17 mouse cellular contexts compared by ENCODE assay signal in genomic region chr7:125575738-125576540, GRCm38 (mm10). TPM values are rescaled to one million over a fixed set of nuclear protein-coding genes. Genes with fewer than 3 reads are reported as not detected.
DNase-seq lines count a peak whose midpoint lies in the region; ATAC-seq and TF ChIP-seq lines count a peak whose summit lies in the region.
"Had no signal": no experiment of that assay in that cellular context is flagged by ENCODE, and none has a peak within 500 bp of the region (broad histone marks: within the 10 kb centered on the region; RNA-seq: fewer than 3 reads in every experiment).

No protein-coding gene starts in this region.

- TF ChIP-seq CTCF in spleen, adult 2 months (IDR thresholded peaks at IDR 0.05; ENCODE audit: extremely low read depth, insufficient read depth, insufficient read length, insufficient replicate concordance): no peak
- TF ChIP-seq CTCF in stomach, postnatal 0 days (IDR thresholded peaks at IDR 0.05; ENCODE audit: low read depth): no peak

- WGBS in hindbrain, embryonic 10.5 days: 86% methylated on average over 16 of the region's 16 CpGs
- 82% methylated on average over 16 of the region's 16 CpGs for WGBS in hindbrain, embryonic 11.5 days
- 63% methylated on average over 16 of the region's 16 CpGs for WGBS in spleen, adult 2 months
- WGBS in limb, embryonic 10.5 days: 86% methylated on average over 16 of the region's 16 CpGs
- WGBS in stomach, postnatal 0 days: 66% methylated on average over 16 of the region's 16 CpGs

- no peak for TF ChIP-seq EP300 in stomach, postnatal 0 days (optimal IDR thresholded peaks at IDR 0.05)

- peaks cover 14% of the 10 kb centered on the region; the same call in 1 of the 2 replicates for H3K36me3 ChIP-seq in hindbrain, embryonic 10.5 days
- no peaks in the 10 kb centered on the region for H3K36me3 ChIP-seq in hindbrain, embryonic 11.5 days (ENCODE audit: control insufficient read depth, insufficient read depth, low read length)
- peaks cover 60% of the 10 kb centered on the region for H3K36me3 ChIP-seq in spleen, adult 2 months (ENCODE audit: control insufficient read depth, insufficient read depth, low read length)
- no peaks in the 10 kb centered on the region for H3K36me3 ChIP-seq in limb, embryonic 10.5 days
- peaks cover 26% of the 10 kb centered on the region for H3K36me3 ChIP-seq in stomach, postnatal 0 days (ENCODE audit: control insufficient read depth, insufficient read depth, low read length)
- H3K36me3 ChIP-seq: forebrain, embryonic 12.5 days had no signal

- H3K9ac ChIP-seq in hindbrain, embryonic 11.5 days (ENCODE audit: low read depth, low read length): no peak overlapping the region
- H3K9ac ChIP-seq in stomach, postnatal 0 days (ENCODE audit: low read length): peak overlapping the region; percentile 18; the same call in 1 of the 2 replicates
- H3K9ac ChIP-seq: embryonic facial prominence, embryonic 12.5 days; forebrain, embryonic 12.5 days; liver, embryonic 12.5 days had no signal

- DNase-seq in hindbrain, embryonic 10.5 days (ENCODE audit: low spot score): no peak
- no peak for DNase-seq in hindbrain, embryonic 11.5 days (ENCODE audit: low spot score)
- no peak for DNase-seq in spleen, adult 2 months (ENCODE audit: low read depth in 1 of 2, low spot score in 2 of 2)
- no peak for DNase-seq in spleen, postnatal 10 days (ENCODE audit: low spot score in 2 of 2)
- no peak for DNase-seq in limb, embryonic 10.5 days (ENCODE audit: low spot score)
- DNase-seq in stomach, postnatal 0 days (ENCODE audit: low spot score): no peak
- DNase-seq in thymus, postnatal 25 days: no peak
- DNase-seq: heart, postnatal 4 days; lung, postnatal 4 days; thymus, adult 18-20 months had no signal

- no peak for ATAC-seq in hindbrain, embryonic 11.5 days (ENCODE audit: low FRiP score)
- ATAC-seq in stomach, postnatal 0 days (ENCODE audit: low FRiP score, low TSS enrichment): no peak; the same call in 1 of the 2 replicates
- no peak for ATAC-seq in megakaryocyte-erythroid progenitor cell, adult 5-6 weeks (replicated peaks; ENCODE audit: low FRiP score, low TSS enrichment, poor library complexity, severe bottlenecking)
- ATAC-seq: liver, embryonic 12.5 days had no signal

- no peak overlapping the region for H3K4me2 ChIP-seq in hindbrain, embryonic 11.5 days (replicated peaks; ENCODE audit: low read depth, low read length)
- H3K4me2 ChIP-seq in stomach, postnatal 0 days (replicated peaks; ENCODE audit: low read depth): no peak overlapping the region
- H3K4me2 ChIP-seq: embryonic facial prominence, embryonic 12.5 days; forebrain, embryonic 12.5 days; heart, embryonic 11.5 days; liver, embryonic 12.5 days had no signal

- H3K27me3 ChIP-seq in hindbrain, embryonic 10.5 days (ENCODE audit: insufficient read depth, poor library complexity, severe bottlenecking): peaks cover 6% of the 10 kb centered on the region; the same call in 1 of the 2 replicates
- H3K27me3 ChIP-seq in hindbrain, embryonic 11.5 days (ENCODE audit: control insufficient read depth, insufficient read depth, low read length): no peaks in the 10 kb centered on the region
- H3K27me3 ChIP-seq in spleen, adult 2 months (ENCODE audit: control insufficient read depth, insufficient read depth, low read length): no peaks in the 10 kb centered on the region
- H3K27me3 ChIP-seq in limb, embryonic 10.5 days (ENCODE audit: low read depth, poor library complexity, severe bottlenecking): no peaks in the 10 kb centered on the region
- no peaks in the 10 kb centered on the region for H3K27me3 ChIP-seq in stomach, postnatal 0 days (ENCODE audit: control insufficient read depth, insufficient read depth, low read length)
- H3K27me3 ChIP-seq: embryonic facial prominence, embryonic 12.5 days had no signal

- H3K4me3 ChIP-seq in hindbrain, embryonic 10.5 days: no peak overlapping the region
- H3K4me3 ChIP-seq in hindbrain, embryonic 11.5 days (ENCODE audit: low read depth, low read length): no peak overlapping the region
- no peak overlapping the region for H3K4me3 ChIP-seq in spleen, adult 2 months (ENCODE audit: extremely low read depth, insufficient read depth, insufficient read length)
- H3K4me3 ChIP-seq in limb, embryonic 10.5 days: no peak overlapping the region
- no peak overlapping the region for H3K4me3 ChIP-seq in stomach, postnatal 0 days (ENCODE audit: low read depth, low read length)
- H3K4me3 ChIP-seq: embryonic facial prominence, embryonic 12.5 days; forebrain, embryonic 12.5 days; liver, embryonic 12.5 days had no signal

- H3K27ac ChIP-seq in hindbrain, embryonic 10.5 days: 0 out of 2 replicates have a peak overlapping the region, but pooled peaks have one; percentile 9
- no peak overlapping the region for H3K27ac ChIP-seq in hindbrain, embryonic 11.5 days (ENCODE audit: low read depth, low read length)
- peak overlapping the region; percentile 41 for H3K27ac ChIP-seq in spleen, adult 2 months (ENCODE audit: insufficient read depth, low read length)
- H3K27ac ChIP-seq in limb, embryonic 10.5 days: peak overlapping the region; percentile 31; the same call in 1 of the 2 replicates
- H3K27ac ChIP-seq in stomach, postnatal 0 days (replicated peaks): peak overlapping the region; percentile 30
- H3K27ac ChIP-seq: embryonic facial prominence, embryonic 12.5 days; forebrain, embryonic 12.5 days had no signal

- no peak for TF ChIP-seq POLR2A in spleen, adult 2 months (IDR thresholded peaks at IDR 0.05; ENCODE audit: low read depth, low read length)

- peaks cover 20% of the 10 kb centered on the region; the same call in 1 of the 2 replicates for H3K4me1 ChIP-seq in hindbrain, embryonic 10.5 days (replicated peaks)
- no peaks in the 10 kb centered on the region for H3K4me1 ChIP-seq in hindbrain, embryonic 11.5 days (replicated peaks; ENCODE audit: control insufficient read depth, insufficient read depth, low read length)
- peaks cover 13% of the 10 kb centered on the region; the same call in 1 of the 2 replicates for H3K4me1 ChIP-seq in spleen, adult 2 months (ENCODE audit: control insufficient read depth, insufficient read depth, insufficient read length)
- peaks cover 11% of the 10 kb centered on the region for H3K4me1 ChIP-seq in limb, embryonic 10.5 days
- H3K4me1 ChIP-seq in stomach, postnatal 0 days (replicated peaks; ENCODE audit: control insufficient read depth, insufficient read depth): peaks cover 8% of the 10 kb centered on the region

- no peaks in the 10 kb centered on the region for H3K9me3 ChIP-seq in hindbrain, embryonic 10.5 days
- H3K9me3 ChIP-seq in hindbrain, embryonic 11.5 days (ENCODE audit: control insufficient read depth, low read length): no peaks in the 10 kb centered on the region
- no peaks in the 10 kb centered on the region for H3K9me3 ChIP-seq in limb, embryonic 10.5 days (replicated peaks)
- no peaks in the 10 kb centered on the region for H3K9me3 ChIP-seq in stomach, postnatal 0 days (ENCODE audit: control insufficient read depth, low read length)
- H3K9me3 ChIP-seq: embryonic facial prominence, embryonic 12.5 days; forebrain, embryonic 12.5 days; liver, embryonic 12.5 days had no signal

RNA-seq across cellular contexts. Expression of gene Il4ra, which starts 24.0 kb away (rescaled TPM):
- polyA plus RNA-seq in hindbrain, embryonic 10.5 days (2016; fragmentation: Nextera tagmentation; extraction: Ambion mirVana): 5.8 and 7.2 TPM in 2 replicates
- polyA plus RNA-seq in hindbrain, embryonic 11.5 days (2014; fragmentation: Nextera tagmentation; extraction: Ambion mirVana): 2.5 and 2.6 TPM in 2 replicates
- polyA plus RNA-seq in spleen, adult 2 months (2012; rRNA removed): 83.4 and 91.5 TPM in 2 replicates
- polyA plus RNA-seq in limb, embryonic 10.5 days (2016; fragmentation: Nextera tagmentation; extraction: Ambion mirVana): 3.1 and 4.2 TPM in 2 replicates
- polyA plus RNA-seq in stomach, postnatal 0 days (2015; fragmentation: Nextera tagmentation; extraction: Ambion mirVana): 13.4 and 13.9 TPM in 2 replicates
- 1.8 and 2.0 TPM in 2 replicates for total RNA-seq in megakaryocyte-erythroid progenitor cell, adult 5-6 weeks (2014; fragmentation: Nextera tagmentation)
- total RNA-seq in megakaryocyte-erythroid progenitor cell, adult 5-6 weeks (2017): 2.2 and 3.2 TPM in 2 replicates

RNA-seq across cellular contexts. Expression of gene Il21r, which starts 27.3 kb away (rescaled TPM):
- polyA plus RNA-seq in hindbrain, embryonic 10.5 days (2016; fragmentation: Nextera tagmentation; extraction: Ambion mirVana): 0.41 and 0.49 TPM in 2 replicates
- polyA plus RNA-seq in hindbrain, embryonic 11.5 days (2014; fragmentation: Nextera tagmentation; extraction: Ambion mirVana): 0.09 and 0.25 TPM in 2 replicates
- 138 and 180 TPM in 2 replicates for polyA plus RNA-seq in spleen, adult 2 months (2012; rRNA removed)
- polyA plus RNA-seq in limb, embryonic 10.5 days (2016; fragmentation: Nextera tagmentation; extraction: Ambion mirVana): 0.19 and 0.21 TPM in 2 replicates
- polyA plus RNA-seq in stomach, postnatal 0 days (2015; fragmentation: Nextera tagmentation; extraction: Ambion mirVana): 0.29 and 0.45 TPM in 2 replicates
- 0.74 and 1.8 TPM in 2 replicates for total RNA-seq in megakaryocyte-erythroid progenitor cell, adult 5-6 weeks (2014; fragmentation: Nextera tagmentation)
- 0.04 and 2.1 TPM in 2 replicates for total RNA-seq in megakaryocyte-erythroid progenitor cell, adult 5-6 weeks (2017)
- total RNA-seq: gastrocnemius, adult 8-10 months had no signal
- polyA plus RNA-seq: neural tube, embryonic 14.5 days had no signal

Comparison
In these comparisons a context has a peak if more than half of its experiments do, and no peak if none do; other contexts are left out.
1. RNA of gene Il21r, which starts 27.3 kb away (polyA plus RNA-seq): 138 to 180 TPM in spleen, adult 2 months; 0.41 to 0.49 TPM in hindbrain, embryonic 10.5 days, 0.29 to 0.45 TPM in stomach, postnatal 0 days, 0.19 to 0.21 TPM in limb, embryonic 10.5 days and 0.09 to 0.25 TPM in hindbrain, embryonic 11.5 days; every median in the first group is over 10 times any median in the second.